Mouse (Mus musculus): ENCODE measurements at regions not wholly inside any gene's neighbourhood (a gene's known extent, or its start where the extent isn't known, plus 50 kb on each side); places are given as distances from the start of the nearest gene placed in this dataset.

- DNase-seq = no peak
Measured at GRCm38 (mm10) chr14:100607109-100607508, 322.6 kb upstream of the Klf12 start.

GRCm38 (mm10) chr14:100600886-100601451, 316.5 kb upstream of the Klf12 start:
- DNase-seq = no peak

- DNase-seq = no peak
Measured at GRCm38 (mm10) chr14:100570026-100570425, 285.5 kb upstream of the Klf12 start.

- no peak for DNase-seq
Measured at GRCm38 (mm10) chr14:100561884-100562283, 277.4 kb upstream of the Klf12 start.

GRCm38 (mm10) chr14:100558378-100558777, 273.9 kb upstream of the Klf12 start:
- no peak for DNase-seq

- DNase-seq = no peak
Measured at GRCm38 (mm10) chr14:100552466-100552865, 268.0 kb upstream of the Klf12 start.

GRCm38 (mm10) chr14:100550266-100550665, 265.8 kb upstream of the Klf12 start:
- DNase-seq = no peak

- DNase-seq = no peak
Measured at GRCm38 (mm10) chr14:100530217-100530616, 245.7 kb upstream of the Klf12 start.

- no peak for DNase-seq
Measured at GRCm38 (mm10) chr14:100529758-100530157, 245.3 kb upstream of the Klf12 start.

GRCm38 (mm10) chr14:100509396-100509795, 224.9 kb upstream of the Klf12 start:
- DNase-seq = no peak

- DNase-seq = no peak
Measured at GRCm38 (mm10) chr14:100508087-100508486, 223.6 kb upstream of the Klf12 start.

- no peak for DNase-seq
Measured at GRCm38 (mm10) chr14:100507616-100508015, 223.1 kb upstream of the Klf12 start.

GRCm38 (mm10) chr14:100488837-100489236, 204.4 kb upstream of the Klf12 start:
- no peak for DNase-seq

- DNase-seq = no peak
Measured at GRCm38 (mm10) chr14:100485489-100485888, 201.0 kb upstream of the Klf12 start.

- no peak for DNase-seq
Measured at GRCm38 (mm10) chr14:100484101-100484500, 199.6 kb upstream of the Klf12 start.

- DNase-seq = peak; percentile 44
Measured at GRCm38 (mm10) chr14:100477595-100478380, 193.3 kb upstream of the Klf12 start.

GRCm38 (mm10) chr14:100468311-100468710, 183.8 kb upstream of the Klf12 start:
- no peak for DNase-seq

- DNase-seq = no peak
Measured at GRCm38 (mm10) chr14:100462321-100462720, 177.8 kb upstream of the Klf12 start.

GRCm38 (mm10) chr14:100461141-100462043, 176.9 kb upstream of the Klf12 start:
- peak; percentile 82 for DNase-seq

GRCm38 (mm10) chr14:100459601-100460290, 175.3 kb upstream of the Klf12 start:
- DNase-seq = no peak

GRCm38 (mm10) chr14:100458727-100459447, 174.4 kb upstream of the Klf12 start:
- DNase-seq = peak; percentile 92

Data from layer of hippocampus, adult 9-11 months (tissue).